Mouse (Mus musculus) thymus, postnatal 4 days (tissue): ENCODE measurements around the gene Gm44502.

ENCODE experiments used
- DNase-seq: peaks from one replicate; pipeline ENCODE4 v3.0.0; 2021

The Gm44502 gene

DNA sequence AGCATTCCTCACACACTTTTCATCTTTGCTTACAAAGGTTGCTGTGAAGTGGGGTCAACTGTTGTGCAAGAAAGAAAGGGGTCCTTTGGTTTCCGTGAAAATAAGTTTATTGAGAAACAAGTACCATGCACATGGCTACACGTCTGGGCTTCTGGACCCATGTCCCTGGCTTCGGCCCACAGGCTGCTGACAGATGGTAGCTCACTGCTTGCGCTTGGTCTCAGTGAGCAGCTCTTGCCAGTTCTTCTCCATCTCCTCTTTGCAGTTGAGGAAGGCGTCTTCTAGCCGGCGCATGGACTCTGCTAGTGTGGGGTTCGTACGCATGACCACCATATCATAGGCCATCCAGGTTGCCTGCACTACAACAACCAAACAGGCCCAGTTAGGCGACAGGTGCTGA, 39.4 kb downstream of the Gm44502 start:
- DNase-seq = no peak

DNA sequence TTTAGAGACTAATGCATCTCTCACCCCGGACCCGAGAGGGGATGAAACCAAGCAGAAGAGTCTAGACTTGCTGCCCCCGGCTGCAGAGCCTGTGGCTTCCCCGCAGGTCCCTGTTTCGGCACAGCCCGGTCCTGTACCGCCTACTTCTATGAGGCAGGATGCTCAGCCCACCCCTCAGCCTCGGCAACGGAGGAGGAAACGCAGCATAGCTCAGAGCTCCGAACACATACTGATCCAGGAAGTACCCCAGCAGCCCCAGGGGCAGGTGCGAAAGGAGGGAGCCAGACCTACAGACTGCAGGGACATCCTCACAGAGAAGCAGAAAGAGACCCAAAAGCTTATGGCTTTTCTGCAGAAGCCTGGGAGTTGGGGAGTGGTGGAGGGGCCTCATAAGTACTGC, 42.4 kb downstream of the Gm44502 start:
- peak; percentile 64 for DNase-seq

DNA sequence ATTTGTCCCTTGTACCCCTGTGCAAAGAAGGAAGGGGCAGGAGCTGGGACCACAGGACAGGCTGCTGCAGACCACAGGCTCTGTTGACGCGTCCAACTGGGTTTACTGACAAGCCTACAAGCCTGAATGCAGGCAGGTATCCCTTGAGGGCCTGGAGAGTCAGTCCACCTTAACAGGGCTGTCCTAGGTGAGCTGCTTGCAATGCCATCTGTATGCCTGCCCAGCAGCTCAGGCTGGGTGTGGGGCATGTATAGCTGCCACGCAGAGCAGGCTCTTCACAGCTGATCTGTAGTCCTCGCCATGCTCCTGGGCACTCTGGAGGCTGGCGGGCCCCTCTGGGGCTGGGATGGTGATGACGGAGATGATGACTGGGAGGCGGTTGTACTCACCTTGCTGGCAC, 44.9 kb downstream of the Gm44502 start, which contains the start of gene Klhdc7b:
TSS of gene Klhdc7b (plus strand) at position 301 of the 400 bp plus-strand sequence.
- DNase-seq = no peak

DNA sequence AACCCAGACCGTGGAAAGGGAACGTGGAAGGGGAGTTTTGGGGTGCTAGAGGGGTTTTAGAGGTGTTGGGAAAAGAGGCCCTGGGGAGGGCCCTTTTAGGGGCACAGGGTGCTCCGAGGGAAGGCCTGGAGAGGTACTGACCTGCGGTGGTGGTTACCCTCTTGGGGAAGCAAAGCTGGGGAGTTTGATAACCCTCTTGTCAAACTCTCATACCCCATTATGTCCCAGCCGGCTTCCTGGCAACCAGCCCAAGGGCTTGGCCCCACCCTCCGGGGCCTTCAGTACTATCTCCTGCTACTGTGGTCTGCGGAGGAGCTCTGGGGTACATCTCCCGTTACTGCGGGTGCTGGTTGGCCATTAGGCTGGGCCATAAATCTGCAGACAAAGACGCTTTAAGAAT, 50.1 kb downstream of the Gm44502 start:
- peak; percentile 53 for DNase-seq

DNA sequence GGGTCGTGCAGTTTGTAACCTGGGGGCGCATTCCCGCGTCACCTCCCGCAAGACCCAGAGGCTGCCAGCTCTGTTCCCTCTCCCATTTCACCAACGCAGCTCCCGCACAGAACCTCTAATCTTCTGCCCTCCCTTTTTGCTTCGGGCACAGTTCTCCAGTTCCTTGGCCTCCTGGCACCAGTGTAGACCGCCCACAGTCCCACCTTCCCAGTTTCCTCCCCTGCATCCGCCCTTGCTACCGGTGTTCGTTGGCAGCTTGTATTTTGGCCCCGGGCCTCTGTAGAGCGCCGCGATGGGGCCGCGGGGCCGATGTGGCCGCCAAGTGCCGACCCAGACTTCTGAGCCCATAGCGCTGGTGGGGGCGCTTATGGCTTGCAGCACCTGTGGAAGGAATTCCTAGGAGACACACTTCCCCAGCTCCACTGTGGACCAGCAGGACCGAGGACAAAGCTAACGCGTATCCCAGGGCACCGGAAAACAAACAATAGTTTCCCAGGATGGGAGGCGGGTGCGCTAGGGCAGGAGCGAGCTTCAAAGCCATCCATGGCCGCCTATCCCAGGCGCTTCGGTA, 50.6 kb downstream of the Gm44502 start, which contains the start of gene Odf3b:
TSS of gene Odf3b (minus strand) at position 452 of the 571 bp plus-strand sequence.
- DNase-seq = peak; percentile 51

DNA sequence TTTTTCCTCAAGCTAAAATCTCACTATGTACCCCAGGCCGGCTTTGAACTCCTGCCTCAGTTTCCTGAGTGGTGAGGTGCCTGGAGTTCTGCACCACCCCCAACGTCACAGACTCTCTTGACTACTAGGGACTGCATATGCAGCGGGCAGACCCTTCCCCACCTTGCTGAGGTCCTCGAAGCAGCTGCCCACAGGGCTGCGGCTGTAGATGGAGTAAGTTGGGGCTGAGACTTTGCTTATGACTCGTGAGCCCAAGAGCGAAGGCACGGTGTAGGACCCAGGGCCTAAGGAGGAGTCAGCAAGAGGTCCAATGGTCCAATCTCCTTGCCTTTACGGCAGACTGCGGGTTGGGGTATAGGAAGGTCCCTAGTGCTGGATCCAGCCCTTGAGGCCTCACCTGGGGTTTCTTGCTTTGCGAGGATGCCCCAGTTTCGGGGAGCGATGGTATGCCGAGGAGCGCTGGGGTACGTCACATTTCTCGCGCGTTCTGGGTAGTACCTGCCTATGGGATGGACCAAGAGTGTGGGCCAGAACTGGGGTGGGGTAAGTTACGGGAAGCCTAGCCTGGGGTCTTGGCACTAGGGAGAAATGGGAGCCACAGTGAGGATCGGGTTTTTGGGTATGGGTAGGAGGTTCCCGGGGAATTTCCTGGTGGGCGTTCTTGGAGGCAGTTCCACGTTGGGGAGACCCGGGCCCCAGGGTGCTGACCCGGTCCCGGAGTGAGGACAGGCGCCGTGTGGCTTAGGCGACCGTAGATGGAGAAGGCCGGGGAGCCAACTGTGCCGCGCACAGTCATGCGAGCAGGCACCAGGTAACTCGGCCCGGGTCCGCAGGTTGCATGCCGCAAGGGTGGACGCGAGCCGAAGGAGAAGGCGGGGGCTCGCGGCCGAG, 51.3 kb downstream of the Gm44502 start:
- DNase-seq = peak; percentile 35

DNA sequence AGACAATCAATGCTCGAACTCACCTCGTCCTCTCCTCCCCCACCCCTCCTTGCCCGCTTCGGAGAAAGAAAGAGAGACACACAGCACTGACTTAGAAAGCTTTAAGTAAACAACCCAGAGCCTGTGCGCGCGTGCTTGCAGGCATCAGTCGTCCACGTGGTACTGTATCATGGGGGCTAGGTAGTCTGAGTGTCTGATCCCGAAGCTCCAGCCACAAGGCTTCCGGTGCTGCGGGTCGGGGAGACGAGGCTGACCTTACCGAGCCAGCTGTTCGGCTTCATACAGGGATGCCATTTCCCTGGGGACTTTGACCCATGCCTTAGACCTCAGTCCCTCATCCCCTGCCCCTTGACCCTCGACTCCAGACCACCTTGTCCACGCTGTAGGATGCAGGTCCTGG, 52.1 kb downstream of the Gm44502 start:
- no peak for DNase-seq

DNA sequence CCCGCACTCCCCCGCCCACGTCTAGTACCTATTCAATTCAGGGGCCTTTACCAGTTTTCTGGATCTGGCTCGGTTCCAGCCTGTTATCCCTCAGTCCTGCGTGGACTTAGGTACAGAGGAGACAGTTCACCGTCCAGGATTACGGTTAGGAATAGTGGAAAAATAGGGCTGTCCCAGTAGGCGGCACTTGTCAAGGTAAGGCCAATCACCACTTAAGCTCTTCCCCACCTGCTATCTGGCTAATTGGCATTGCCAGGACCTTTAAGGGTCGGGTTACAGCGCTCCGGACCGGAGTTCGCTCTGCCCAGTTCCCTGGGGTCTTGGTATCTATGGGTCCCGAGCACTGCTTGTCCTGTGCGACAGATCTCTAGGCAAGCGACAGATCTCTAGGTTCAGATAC, 52.5 kb downstream of the Gm44502 start, which contains the start of gene Tymp:
TSS of gene Tymp (minus strand) at position 83 of the 400 bp plus-strand sequence.
- no peak for DNase-seq

DNA sequence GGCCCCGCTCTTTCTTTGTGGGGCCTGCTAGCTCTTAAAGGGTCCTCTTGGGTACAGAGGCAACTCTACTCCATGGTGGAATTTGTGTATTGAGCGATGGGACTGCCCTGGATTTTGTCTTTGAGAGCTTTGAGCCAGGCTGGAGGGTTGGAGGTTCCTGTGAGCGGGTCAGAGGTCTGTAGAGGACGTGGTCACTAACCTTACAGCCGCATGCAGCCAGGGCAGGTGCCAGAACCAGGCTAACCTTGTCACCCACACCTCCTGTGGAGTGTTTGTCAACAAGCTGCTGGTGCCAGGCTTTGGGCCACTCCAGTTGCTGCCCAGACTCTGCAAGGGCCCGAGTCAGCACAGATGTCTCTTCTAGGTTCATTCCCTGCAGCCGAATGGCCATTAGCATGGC, 53.5 kb downstream of the Gm44502 start:
- DNase-seq = no peak

DNA sequence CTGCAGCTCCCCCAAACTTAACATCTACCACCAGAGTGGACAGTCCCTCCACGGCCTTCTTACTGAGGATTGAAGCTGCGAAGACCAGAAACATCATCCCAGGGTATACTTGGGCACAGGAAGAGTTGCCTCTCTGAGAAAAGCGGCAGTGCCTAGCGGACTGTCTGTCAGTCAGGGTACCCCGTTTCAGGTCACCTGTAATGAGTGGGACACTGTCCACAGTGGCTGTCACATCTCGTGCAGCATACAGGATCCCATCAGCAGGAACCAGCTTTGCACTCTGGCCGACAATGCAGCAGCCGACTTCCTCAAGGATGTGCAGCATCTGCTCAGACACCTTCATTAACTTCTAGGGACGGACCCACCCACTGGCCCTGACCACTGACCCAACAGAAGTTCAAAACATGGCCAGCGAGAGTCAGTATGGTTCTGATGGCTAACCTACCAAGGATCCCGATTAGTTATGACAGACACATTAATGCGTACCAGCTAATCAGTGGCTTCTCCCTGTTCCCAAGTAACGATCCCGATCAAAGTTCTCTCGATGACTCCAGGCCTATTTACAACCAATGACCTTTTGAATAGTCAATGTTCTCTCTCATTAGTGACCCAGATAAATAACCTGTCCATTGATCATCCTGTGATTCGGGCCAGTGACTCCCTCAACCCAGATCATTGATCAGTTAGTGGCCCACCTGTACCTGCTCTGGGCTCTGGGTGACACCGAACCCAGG, 54.5 kb downstream of the Gm44502 start:
- no peak for DNase-seq

DNA sequence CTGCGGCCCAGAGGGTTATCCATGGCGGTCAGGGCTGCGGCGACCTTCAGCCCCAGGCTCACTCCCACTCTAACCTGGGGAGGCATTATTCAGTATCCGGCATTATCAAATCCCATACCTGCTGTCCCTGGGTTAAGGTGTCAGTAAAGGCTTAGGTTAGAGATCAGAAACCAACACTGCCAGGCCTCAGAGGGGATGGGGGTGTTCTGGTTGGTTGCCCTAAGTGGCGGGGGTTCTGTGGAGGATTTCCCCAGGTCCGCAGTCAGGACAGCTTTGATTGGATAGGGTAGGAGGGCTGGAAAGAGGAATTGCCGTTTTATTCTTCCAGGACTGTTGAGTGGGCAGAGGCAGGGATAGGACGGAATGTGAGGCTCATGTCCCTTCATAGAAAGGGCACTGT, 55.2 kb downstream of the Gm44502 start:
- DNase-seq = no peak

DNA sequence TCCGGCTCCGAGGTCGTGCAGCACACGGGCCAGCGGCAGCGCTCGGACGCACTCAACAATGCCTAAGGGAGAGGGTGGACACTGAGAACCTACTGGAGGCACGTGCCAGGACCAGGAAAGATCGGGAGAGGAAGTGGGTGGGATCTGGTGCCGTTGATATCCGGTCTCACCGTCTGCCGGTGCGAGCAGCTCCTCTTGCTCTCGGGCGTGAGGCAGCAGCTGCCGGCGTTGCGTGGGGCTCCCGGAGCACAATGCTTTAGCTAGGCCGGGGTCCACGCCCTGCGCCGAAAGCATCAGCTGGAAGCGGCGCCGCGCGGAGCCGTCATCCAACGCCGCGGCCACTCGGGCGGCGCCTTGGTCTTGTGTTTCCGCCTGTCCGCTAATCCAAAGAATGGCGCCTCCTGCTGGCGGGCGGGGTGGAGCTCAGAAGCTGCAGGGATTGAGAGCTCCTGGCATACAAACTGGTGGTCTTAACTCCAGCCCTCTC, 55.7 kb downstream of the Gm44502 start, which contains the start of gene Sco2:
TSS of gene Sco2 (minus strand) at position 85 of the 487 bp plus-strand sequence.
- DNase-seq = peak; percentile 98

DNA sequence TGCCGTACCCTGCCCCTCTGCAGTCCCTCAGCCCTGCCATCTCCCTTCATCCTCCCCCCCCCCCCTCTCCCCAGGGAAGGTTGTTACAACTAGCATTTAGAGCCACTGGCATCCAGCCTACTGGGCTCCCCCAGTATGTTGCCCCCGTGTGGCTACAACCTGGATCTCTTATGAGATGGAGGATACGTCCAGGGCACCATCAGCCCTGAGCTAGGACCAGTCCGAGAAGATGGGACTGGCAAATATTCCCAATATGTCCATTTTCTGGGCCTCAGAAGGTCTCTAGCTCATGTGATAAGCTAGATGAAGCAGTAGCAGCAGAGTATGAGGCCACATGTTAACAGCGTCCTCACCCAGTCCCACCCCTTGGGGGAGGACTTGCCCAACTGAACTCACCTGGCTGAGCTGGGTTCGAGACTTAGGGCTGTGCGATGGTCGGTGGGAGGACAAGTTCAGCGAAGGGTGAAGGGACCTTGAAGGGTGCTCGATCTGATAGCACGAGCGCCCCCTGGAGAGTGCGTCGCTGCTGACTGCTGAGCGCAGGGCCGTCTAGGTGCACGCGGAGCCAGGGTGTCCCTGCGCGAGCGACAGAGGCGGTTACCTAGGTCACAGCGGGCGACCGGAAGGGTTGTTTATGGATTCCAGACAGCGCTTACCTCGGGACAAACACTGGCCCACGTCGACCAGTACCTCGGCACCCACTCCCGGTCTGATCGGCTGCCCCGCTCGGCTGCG, 56.3 kb downstream of the Gm44502 start:
- DNase-seq = peak; percentile 97

DNA sequence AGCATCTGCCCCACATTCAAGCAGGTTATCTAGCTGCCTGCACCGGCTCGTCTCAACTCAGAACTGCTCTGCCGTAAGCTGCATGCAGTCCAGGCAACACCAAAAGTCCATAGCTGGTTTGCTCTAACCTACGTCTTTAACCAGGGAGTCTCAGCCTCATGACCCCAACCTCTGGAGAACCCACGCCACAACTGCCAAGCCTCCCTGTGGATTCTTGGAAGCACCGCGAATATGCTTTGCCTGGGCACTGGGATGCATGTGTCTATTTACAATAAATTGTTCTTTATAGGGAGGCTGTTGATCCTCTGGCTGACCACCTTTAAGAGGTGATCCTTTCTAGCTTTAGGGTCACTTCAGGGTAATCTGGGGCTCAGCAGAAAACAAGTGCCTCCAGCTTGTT, 57.0 kb downstream of the Gm44502 start:
- no peak for DNase-seq

DNA sequence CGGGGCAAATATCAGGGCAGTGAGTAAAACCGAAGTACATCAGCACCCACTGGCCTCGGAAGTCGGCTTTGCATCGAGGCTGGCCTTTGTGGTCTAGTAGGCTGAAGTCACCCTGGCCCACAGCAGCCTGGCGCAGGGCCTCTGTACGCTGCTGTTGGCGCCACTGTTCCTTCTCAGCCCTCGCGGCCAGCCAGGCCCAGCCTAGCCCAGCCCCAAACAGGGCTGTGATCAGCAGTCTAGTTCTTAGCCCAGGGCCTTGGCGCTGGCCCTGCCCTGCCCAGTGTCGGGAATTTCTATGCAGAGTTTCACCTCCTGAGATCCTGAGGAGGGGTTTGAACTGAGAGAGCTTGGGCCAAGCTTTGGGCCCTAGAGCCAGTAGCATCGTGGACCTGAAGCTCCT, 57.4 kb downstream of the Gm44502 start:
- no peak for DNase-seq
